Mouse (Mus musculus) C2C12 (cell line): Measurements from ENCODE around the gene Arhgap15.

ENCODE experiments used
- CEBPB ChIP-seq: IDR thresholded peaks from one replicate; pipeline ENCODE4 v1.6.1; 2011; ENCODE audit warnings: low read depth, mild to moderate bottlenecking, control low read depth, moderate library complexity
- CTCF ChIP-seq: IDR thresholded peaks from one replicate; pipeline ENCODE4 v1.5.1; 2011; ENCODE audit not compliant: control insufficient read depth, insufficient read depth, insufficient read length
- MAX ChIP-seq: IDR thresholded peaks from one replicate; pipeline ENCODE4 v1.6.1; 2011; ENCODE audit warnings: mild to moderate bottlenecking, control low read depth
- MYOG ChIP-seq: IDR thresholded peaks from one replicate; pipeline ENCODE4 v1.6.1; 2011; ENCODE audit not compliant: control insufficient read depth, insufficient read length; ENCODE audit errors: extremely low read depth
- USF1 ChIP-seq: IDR thresholded peaks from one replicate; pipeline ENCODE4 v1.6.1; 2011; ENCODE audit warnings: low read depth, mild to moderate bottlenecking, control low read depth, moderate library complexity

DNA sequence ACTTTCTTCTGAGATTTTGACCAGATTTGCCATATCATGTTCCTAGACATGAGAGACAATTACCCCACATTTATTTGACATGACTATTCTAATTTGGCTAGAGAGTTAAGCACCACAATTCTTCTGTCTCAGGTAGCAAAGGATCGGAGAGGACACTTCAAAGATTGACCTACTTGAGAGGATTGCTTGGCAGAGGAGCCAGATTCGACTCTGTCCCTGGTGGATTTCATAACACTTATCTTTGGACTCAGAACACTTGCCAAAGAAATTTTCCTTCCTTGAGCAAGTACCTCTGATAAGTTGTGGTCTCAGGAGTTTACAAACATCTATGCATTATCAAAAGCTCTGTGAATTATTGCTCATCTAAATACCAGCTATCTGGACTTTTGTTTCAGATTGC lies 473.1 kb downstream of the Arhgap15 start:
- no peak for TF ChIP-seq CTCF
- no peak for TF ChIP-seq MAX
- no peak for TF ChIP-seq USF1
- no peak for TF ChIP-seq CEBPB
- TF ChIP-seq MYOG, result no peak
